Mouse (Mus musculus) erythroblast, adult 5-6 weeks (primary cell): Measurements from ENCODE around the gene Rere. TPM values are rescaled to one million over a fixed set of nuclear protein-coding genes. Genes with fewer than 3 reads are reported as not detected.
"Not testable (repeated sequence)": the region's sequence is repeated elsewhere in the genome, so short reads cannot be mapped to it uniquely, and the experiment has no call there.

Experiments
- ATAC-seq: replicated peaks from 2 replicates; pipeline ENCODE4 v1.8.0; 2016; ENCODE audit warnings: moderate number of reproducible peaks, mild to moderate bottlenecking, moderate TSS enrichment, inconsistent platforms; ENCODE audit not compliant: poor library complexity, low FRiP score, severe bottlenecking
- total RNA-seq, 2 experiments: library from RNA; stranded (forward) in 1 of 2; stranded (reverse) in 1 of 2; fragments of 150-400 nt in 1 of 2; fragments of 200-764, 138-1000 nt in 1 of 2; gene quantifications; 2 replicates each; pipeline versions ENCODE4 v1.2.3 to v1.2.4; 2015 to 2017; ENCODE audit warnings: low replicate concordance in 2 of 2

Rere gene
- total RNA-seq, 2 experiments from 2014 or later = 9.5 to 11.1 TPM

DNA sequence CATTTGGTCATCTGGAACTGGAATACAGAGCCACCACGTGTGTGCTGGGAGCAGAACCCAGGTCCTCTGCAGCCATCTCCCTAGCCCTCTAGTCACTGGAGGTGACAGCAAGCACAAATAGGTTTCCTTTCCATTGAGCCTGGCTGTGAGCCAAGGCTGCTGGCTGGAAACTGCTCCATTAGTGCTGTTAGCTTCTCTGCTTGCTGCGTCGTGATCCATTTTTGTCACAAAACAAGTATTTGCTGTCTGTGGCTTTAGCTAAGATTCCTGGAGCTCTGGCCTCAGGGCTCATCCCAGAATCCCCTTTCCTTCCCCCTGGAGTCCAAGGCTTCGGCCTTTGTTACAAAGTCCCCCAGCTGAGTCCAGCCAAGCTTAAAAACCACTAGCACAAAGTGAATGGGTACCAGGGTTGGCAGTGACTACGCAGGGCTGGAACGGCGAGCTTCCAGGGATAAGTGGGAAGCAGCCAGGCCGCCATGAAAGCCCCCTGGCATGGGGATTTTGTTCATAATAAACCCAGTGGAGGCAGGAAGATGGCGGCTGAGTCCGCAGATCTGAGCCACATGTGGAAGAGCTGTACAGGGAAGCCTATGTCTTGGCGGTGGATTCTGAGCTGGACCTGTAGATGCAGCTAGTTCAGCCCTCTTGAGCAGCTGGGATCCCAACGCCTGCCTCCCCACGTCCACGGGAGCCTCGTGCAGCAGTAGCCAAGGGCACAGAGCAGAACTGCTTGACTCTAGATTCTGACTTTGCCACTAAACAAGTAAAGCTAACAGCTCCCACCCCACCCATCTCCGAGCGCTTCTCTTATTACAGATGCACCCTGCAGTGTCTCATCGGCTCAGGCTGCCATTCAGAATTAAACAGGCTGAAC lies 30.7 kb upstream of the Rere start:
- no peak for ATAC-seq

DNA sequence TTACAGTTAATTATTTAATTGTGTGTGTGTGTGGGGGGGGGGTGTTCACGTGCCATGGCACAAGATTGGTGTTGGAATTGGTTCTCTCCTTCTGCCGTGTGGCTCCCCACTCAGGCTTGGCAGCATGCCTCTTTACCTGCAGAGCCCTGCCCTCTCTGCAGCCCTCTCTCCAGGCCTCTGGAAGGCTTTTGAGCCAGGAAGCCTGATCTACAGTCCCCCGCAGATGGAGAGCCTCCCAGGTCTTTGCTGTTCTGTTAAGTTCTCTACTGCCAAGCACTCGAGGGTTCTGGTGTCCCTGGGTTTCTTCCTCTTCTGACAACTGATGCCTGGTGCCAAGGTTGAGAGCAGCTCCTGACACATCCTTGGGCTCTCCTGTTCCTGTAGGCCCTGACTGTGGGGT lies 27.0 kb upstream of the Rere start:
- no peak for ATAC-seq

DNA sequence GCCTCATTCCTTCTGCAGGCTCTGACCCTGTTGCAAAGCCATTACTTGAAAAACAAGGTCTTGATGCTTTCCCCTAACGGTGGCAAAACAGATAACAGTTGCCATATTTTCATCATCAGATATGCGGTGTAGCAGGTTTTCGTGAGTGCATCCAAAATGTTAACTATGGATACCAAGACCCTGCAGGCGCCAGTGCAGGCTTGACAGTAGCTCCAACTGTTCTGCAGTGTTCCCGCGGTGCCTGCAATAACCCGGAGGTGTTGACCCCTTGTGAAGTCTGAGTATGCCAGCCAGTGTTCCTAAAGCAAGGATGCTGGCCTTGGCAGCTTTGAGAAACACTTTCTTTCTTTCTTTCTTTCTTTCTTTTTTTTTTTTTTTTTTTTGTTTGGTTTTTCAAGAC lies 26.3 kb upstream of the Rere start:
- no peak for ATAC-seq

DNA sequence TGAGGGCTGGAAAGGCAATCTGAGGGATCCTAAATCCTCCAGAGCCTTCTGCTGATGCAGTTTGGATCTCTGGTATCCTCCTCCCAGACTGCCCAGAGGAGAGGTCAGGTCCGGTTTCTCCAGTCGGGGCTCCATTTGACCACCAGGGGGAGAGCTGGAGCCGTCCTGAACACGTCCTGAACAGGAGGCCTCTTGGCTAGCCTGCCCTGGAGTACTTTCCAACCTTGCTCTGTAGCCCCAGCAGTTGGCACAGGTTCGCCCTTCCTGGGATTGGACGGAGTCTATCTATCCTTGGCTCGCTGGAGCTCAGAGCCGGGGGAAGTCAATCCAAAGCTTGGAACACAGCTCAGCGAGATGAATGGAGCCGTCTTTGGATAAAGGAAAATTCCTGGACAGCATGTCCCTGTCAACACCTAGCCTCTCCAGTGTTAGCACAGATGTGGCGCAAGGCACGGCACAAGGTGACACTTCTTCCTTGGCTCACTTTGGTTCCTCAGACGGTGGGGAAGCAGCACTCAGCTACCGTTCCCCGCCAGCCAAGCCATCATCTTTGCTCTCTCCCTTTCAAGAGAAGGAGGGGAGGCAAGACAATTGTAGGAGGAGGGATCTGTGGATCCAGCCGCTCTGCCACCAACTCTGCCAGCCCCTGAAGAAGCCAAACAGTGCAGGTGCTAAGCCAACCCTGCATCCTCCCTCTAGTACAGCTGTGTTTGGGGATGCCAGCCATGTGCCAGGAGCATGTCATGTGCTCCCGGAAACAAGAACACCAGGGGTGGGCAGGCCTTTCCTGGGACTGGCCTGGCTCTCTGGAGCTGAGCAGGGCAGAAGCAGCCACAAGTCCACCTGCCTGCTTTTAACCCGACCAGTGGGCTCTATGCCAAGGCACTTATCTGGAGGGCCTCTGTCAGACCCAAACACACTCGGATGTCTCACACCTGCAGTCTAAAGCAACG lies 23.9 kb upstream of the Rere start:
- ATAC-seq = peak; percentile 84

- no peak for ATAC-seq
These were observed 23.1 kb upstream of the Rere start for GRCm38 (mm10) chr4:150258388-150258787.

DNA sequence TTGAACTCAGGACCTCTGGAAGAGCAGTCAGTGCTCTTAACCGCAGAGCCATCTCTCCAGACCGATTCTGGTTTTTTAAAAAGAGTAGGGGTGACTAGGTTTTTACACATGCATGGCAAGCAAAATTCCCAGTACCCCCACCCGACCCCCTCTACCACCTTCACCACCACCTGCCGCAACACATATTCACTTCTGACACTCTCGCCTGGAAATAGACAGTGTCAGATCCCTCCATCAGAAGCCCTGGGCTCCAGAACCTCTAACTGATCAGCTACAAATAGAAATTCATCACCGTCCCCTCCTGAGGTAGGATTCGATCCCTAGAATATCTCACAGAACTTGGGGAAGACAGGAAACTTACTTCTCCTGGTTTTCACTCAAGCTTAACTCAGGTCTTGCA lies 21.9 kb upstream of the Rere start:
- no peak for ATAC-seq

DNA sequence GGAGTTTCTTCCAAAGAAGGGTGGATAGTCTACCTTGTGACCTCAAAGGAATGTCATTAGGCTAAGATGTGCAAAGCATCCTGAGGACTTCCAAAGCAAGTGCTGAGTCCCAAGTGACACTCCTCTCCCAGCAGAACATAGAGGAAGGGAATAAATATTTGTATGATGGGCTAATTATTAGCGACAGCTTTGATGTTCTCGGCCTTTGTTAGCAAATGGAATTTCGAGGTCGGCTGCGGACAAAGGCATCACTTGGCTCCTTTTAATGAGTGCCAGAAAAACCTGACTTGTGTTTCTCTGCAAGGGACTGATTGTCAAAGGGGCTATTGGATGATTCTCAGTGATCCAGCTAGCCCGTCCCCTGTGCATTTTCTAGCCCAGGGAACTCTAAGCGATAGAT lies 21.3 kb upstream of the Rere start:
- no peak for ATAC-seq

GRCm38 (mm10) chr4:150260745-150261144 lies 20.7 kb upstream of the Rere start:
- no peak for ATAC-seq

GRCm38 (mm10) chr4:150262301-150262700 lies 19.1 kb upstream of the Rere start:
- ATAC-seq = no peak

DNA sequence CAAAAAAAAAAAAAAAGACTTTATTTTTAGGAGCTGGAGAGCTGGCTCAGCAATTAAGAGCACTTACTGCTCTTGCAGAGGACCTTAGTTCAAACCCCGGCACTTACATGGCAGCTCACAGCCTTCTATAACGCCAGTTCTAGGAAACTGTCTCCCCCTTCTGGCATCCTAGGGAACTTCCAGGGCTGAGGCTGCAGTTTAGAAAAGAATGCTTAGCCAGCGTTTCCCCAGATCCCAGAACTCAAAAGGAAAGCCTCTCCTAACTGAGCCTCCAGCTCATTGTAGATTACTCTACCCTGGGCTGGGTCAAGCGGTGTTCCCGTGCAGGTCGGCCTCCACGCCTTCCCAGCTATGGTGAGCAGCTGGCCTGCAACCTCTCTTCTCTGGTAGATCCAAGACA lies 16.5 kb upstream of the Rere start:
- ATAC-seq = no peak

- ATAC-seq = no peak
These were observed 16.0 kb upstream of the Rere start for GRCm38 (mm10) chr4:150265471-150265870.

- no peak for ATAC-seq
These were observed 14.7 kb upstream of the Rere start for GRCm38 (mm10) chr4:150266655-150267223.

DNA sequence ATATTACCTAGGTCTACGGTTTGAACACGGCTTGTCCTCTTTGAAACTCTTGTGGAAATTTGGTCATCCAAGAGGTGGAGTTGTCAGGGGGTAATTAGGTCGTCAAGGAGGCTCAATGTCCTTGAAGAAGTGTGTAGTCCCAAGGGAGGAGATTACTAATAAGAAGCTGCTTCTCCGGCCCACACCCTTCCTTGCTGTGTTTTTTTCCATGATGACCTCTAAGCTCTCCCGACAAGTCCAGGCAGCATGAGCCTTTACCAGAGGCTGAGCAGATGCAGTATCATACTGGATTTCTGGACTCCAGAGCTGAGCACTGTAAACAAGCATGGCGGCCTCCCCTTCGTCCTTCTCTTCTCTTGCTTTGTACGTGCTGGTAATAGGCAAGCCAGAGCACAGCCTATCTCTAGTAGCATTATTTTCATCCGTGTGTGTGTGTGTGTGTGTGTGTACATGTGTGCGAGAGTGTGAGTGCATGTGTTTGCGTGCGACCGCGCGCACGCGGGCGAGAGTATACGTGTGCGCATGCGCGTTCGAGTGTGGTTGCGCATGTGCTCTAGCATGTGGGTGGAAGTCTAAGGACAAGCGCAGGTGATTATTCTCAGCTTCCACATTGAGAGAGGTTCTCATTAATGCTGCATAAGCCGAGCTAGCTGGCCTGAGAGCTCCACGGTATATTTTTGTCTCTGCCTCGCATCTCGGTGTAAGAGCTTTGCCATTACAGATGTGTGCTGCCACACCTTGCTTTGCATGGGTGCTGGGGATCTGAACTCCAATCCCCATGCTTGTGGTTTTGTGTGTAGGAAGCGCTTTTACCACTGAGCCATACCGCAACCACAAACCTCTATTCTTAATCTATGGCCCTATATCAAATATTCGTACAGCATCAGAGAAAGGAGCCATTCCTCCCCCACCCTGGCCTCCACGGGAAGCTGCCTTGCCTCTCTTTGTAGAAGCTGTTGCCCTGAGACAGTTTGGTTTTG lies 12.5 kb upstream of the Rere start:
- no peak for ATAC-seq

GRCm38 (mm10) chr4:150269679-150270078 lies 11.8 kb upstream of the Rere start:
- no peak for ATAC-seq

GRCm38 (mm10) chr4:150270718-150271117 lies 10.7 kb upstream of the Rere start:
- not testable (repeated sequence) for ATAC-seq

DNA sequence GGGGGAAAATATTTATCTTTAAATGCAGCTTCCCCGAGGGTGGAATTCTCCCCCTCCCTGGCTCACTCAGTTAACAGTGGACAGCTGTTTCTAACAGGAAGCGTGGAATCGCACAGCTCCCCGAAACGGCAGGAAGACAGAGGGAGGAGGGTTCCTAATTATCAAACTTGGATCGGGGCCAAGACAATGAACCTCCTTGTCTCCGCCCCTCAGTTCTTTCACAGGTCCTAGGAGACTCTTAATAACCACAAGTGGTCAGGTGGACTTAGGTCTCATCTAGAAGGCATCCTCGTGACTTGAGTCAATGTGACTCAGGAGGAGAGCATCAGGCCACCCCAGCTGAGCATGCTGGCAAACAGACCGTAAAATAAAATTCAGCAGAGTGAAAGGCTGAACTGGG lies 8.7 kb upstream of the Rere start:
- no peak for ATAC-seq

DNA sequence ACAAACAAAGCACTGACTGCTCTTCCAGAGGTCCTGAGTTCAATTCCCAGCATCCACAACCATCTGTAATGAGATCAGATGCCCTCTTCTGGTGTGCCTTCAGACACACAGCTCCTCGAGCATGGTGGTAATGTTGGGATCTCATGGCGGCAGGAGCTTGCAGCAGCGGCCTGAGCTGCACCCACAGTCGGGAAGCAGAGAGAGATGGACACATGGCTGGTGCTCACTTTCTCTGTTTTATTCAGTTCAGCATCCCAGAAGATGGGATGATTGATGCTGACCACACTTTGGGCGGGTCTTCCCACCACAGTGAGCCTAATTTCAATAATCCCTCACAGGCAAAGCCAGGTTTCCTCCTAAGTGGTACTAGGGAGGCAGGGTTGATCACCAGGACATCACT lies 5.9 kb upstream of the Rere start:
- ATAC-seq = no peak

DNA sequence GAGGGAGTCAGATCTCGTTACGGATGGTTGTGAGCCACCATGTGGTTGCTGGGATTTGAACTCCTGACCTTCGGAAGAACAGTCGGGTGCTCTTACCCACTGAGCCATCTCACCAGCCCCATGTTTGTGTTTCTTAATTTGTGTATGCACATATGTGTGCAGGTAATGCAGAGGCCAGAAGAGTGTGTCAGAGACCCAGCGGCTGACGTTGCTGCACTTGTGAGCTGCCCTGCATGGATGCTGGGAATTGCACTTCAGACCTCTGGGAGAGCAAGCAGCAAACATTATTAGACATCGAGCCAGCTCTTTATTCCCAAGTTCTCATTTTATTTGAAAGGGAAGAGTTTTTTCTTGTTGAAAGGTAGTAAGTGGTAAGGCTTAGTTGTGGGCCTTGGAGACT lies 2.1 kb upstream of the Rere start:
- ATAC-seq = not testable (repeated sequence)

DNA sequence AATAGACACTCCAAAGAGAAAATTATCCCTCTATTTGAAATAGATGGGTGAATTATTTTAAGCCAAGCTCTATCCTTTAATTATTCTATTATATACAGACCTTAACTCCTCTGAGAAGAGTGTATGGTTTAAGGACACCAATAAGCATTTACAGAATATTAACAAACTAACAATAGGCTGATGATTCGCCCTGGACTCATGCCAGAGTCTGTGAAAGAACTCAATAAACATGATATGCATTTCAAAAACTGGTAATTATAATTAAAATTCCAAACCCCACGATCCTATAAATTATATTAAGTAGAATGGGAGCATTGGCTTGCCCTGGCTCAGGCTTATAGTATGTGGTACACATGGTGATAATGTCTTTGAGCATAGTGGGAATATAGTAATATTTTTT lies 1.4 kb upstream of the Rere start:
- ATAC-seq = no peak
